In genomic region chr1:182282091-182283075, GRCm38 (mm10) we compare ENCODE assay signal across 8 mouse cellular contexts. TPM values are rescaled to one million over a fixed set of nuclear protein-coding genes. Genes with fewer than 3 reads are reported as not detected.
A peak's percentile ranks its signal among the peaks of the same experiment; 100 is the strongest.
DNase-seq lines count a peak whose midpoint lies in the region; ATAC-seq and TF ChIP-seq lines count a peak whose summit lies in the region.

Gene Degs1 (minus strand): TSS chr1:182282804.

- H3K4me1 ChIP-seq in embryonic facial prominence, embryonic 13.5 days: peaks cover 27% of the 10 kb centered on the region
- peaks cover 14% of the 10 kb centered on the region for H3K4me1 ChIP-seq in kidney, adult 2 months (ENCODE audit: control insufficient read depth, insufficient read depth, low read length)
- peaks cover 17% of the 10 kb centered on the region for H3K4me1 ChIP-seq in limb, embryonic 12.5 days (replicated peaks)
- peaks cover 27% of the 10 kb centered on the region for H3K4me1 ChIP-seq in midbrain, embryonic 15.5 days
- peaks cover 10% of the 10 kb centered on the region; the same call in 1 of the 2 replicates for H3K4me1 ChIP-seq in spleen, adult 2 months (ENCODE audit: control insufficient read depth, insufficient read depth, insufficient read length)

- DNase-seq in 3134 (ENCODE audit: extremely low read depth, insufficient read length, low spot score): peak; percentile 100
- DNase-seq in adrenal gland, postnatal 36 days: peak; percentile 97
- peak; percentile 97 to 99 for DNase-seq in heart, adult 18-20 months
- peak; percentile 98 for DNase-seq in kidney, adult 2 months
- DNase-seq in spleen, adult 2 months (ENCODE audit: low read depth in 1 of 2, low spot score in 2 of 2): peak; percentile 70 to 93

- H3K4me2 ChIP-seq in embryonic facial prominence, embryonic 13.5 days: peak within 1 kb of the TSS; percentile 84
- H3K4me2 ChIP-seq in limb, embryonic 12.5 days: peak within 1 kb of the TSS; percentile 78
- peak within 1 kb of the TSS; percentile 71 for H3K4me2 ChIP-seq in midbrain, embryonic 15.5 days

- WGBS in embryonic facial prominence, embryonic 13.5 days: under 1% methylated on average over 92 of the region's 94 CpGs
- WGBS in kidney, adult 2 months: under 1% methylated on average over 93 of the region's 94 CpGs
- WGBS in limb, embryonic 12.5 days: under 1% methylated on average over 94 of the region's 94 CpGs
- under 1% methylated on average over 82 of the region's 94 CpGs for WGBS in midbrain, embryonic 15.5 days
- WGBS in spleen, adult 2 months: under 1% methylated on average over 84 of the region's 94 CpGs

- H3K4me3 ChIP-seq in embryonic facial prominence, embryonic 13.5 days: peak within 1 kb of the TSS; percentile 87
- H3K4me3 ChIP-seq in kidney, adult 2 months (ENCODE audit: insufficient read depth, low read depth, low read length): peak within 1 kb of the TSS; percentile 83
- peak within 1 kb of the TSS; percentile 74 for H3K4me3 ChIP-seq in limb, embryonic 12.5 days (replicated peaks)
- peak within 1 kb of the TSS; percentile 70 for H3K4me3 ChIP-seq in midbrain, embryonic 15.5 days
- peak within 1 kb of the TSS; percentile 96 for H3K4me3 ChIP-seq in spleen, adult 2 months (ENCODE audit: extremely low read depth, insufficient read depth, insufficient read length)

- peak within 1 kb of the TSS; percentile 93 for H3K9ac ChIP-seq in embryonic facial prominence, embryonic 13.5 days
- H3K9ac ChIP-seq in limb, embryonic 12.5 days (replicated peaks): peak within 1 kb of the TSS; percentile 87
- peak within 1 kb of the TSS; percentile 71 for H3K9ac ChIP-seq in midbrain, embryonic 15.5 days

- no peaks in the 10 kb centered on the region for H3K27me3 ChIP-seq in embryonic facial prominence, embryonic 13.5 days
- H3K27me3 ChIP-seq in kidney, adult 2 months (replicated peaks; ENCODE audit: control insufficient read depth, insufficient read depth, low read length): no peaks in the 10 kb centered on the region
- H3K27me3 ChIP-seq in limb, embryonic 12.5 days: no peaks in the 10 kb centered on the region
- H3K27me3 ChIP-seq in midbrain, embryonic 15.5 days (replicated peaks): no peaks in the 10 kb centered on the region
- no peaks in the 10 kb centered on the region for H3K27me3 ChIP-seq in spleen, adult 2 months (ENCODE audit: control insufficient read depth, insufficient read depth, low read length)

- no peaks in the 10 kb centered on the region for H3K9me3 ChIP-seq in embryonic facial prominence, embryonic 13.5 days
- no peaks in the 10 kb centered on the region for H3K9me3 ChIP-seq in limb, embryonic 12.5 days
- no peaks in the 10 kb centered on the region for H3K9me3 ChIP-seq in midbrain, embryonic 15.5 days

- TF ChIP-seq CTCF in kidney, adult 2 months (conservative IDR thresholded peaks at IDR 0.05; ENCODE audit: insufficient read depth, insufficient read length, low read depth, low read length): no peak
- TF ChIP-seq CTCF in spleen, adult 2 months (IDR thresholded peaks at IDR 0.05; ENCODE audit: extremely low read depth, insufficient read depth, insufficient read length, insufficient replicate concordance): no peak

- H3K27ac ChIP-seq in embryonic facial prominence, embryonic 13.5 days: peak within 1 kb of the TSS; percentile 87
- H3K27ac ChIP-seq in kidney, adult 2 months (ENCODE audit: insufficient read depth, low read depth, low read length): peak within 1 kb of the TSS; percentile 88
- peak within 1 kb of the TSS; percentile 93 for H3K27ac ChIP-seq in limb, embryonic 12.5 days
- peak within 1 kb of the TSS; percentile 77 for H3K27ac ChIP-seq in midbrain, embryonic 15.5 days
- H3K27ac ChIP-seq in spleen, adult 2 months (ENCODE audit: insufficient read depth, low read length): peak within 1 kb of the TSS; percentile 92

- H3K36me3 ChIP-seq in embryonic facial prominence, embryonic 13.5 days: peaks cover 20% of the 10 kb centered on the region
- H3K36me3 ChIP-seq in kidney, adult 2 months (ENCODE audit: control insufficient read depth, insufficient read depth, low read length): no peaks in the 10 kb centered on the region; the same call in 1 of the 2 replicates
- H3K36me3 ChIP-seq in limb, embryonic 12.5 days: peaks cover 21% of the 10 kb centered on the region
- H3K36me3 ChIP-seq in midbrain, embryonic 15.5 days (replicated peaks): 0 out of 2 replicates have a peak, but pooled peaks cover 4% of the 10 kb centered on the region
- H3K36me3 ChIP-seq in spleen, adult 2 months (ENCODE audit: control insufficient read depth, insufficient read depth, low read length): peaks cover 15% of the 10 kb centered on the region

- TF ChIP-seq POLR2A in kidney, adult 2 months (IDR thresholded peaks at IDR 0.05; ENCODE audit: low read depth, low read length): peak; percentile 94
- TF ChIP-seq POLR2A in spleen, adult 2 months (IDR thresholded peaks at IDR 0.05; ENCODE audit: low read depth, low read length): peak; percentile 83

- peak; percentile 87 for ATAC-seq in embryonic facial prominence, embryonic 13.5 days (ENCODE audit: insufficient number of reproducible peaks, insufficient read depth, low FRiP score, low TSS enrichment, low read depth)
- peak; percentile 92 for ATAC-seq in limb, embryonic 12.5 days (ENCODE audit: insufficient number of reproducible peaks, insufficient read depth, low FRiP score, low TSS enrichment, low read depth)
- peak; percentile 94 for ATAC-seq in midbrain, embryonic 15.5 days (replicated peaks)

RNA-seq across cellular contexts. Expression of gene Degs1, which starts in this region (rescaled TPM):
- total RNA-seq in adrenal gland, postnatal 36 days (2021): 10 to 100 TPM; 85.6 to 95.6 TPM
- 100 and 107 TPM in 2 replicates for polyA plus RNA-seq in embryonic facial prominence, embryonic 13.5 days (2015; fragmentation: Nextera tagmentation; extraction: Ambion mirVana)
- total RNA-seq in heart, adult 18-20 months (2021): 10 to 100 TPM; 59.4 to 62.4 TPM
- polyA plus RNA-seq in kidney, adult 2 months (2012; rRNA removed): 137 and 158 TPM in 2 replicates
- 67.5 and 70.2 TPM in 2 replicates for polyA plus RNA-seq in limb, embryonic 12.5 days (2016; fragmentation: Nextera tagmentation; extraction: Ambion mirVana)
- polyA plus RNA-seq in midbrain, embryonic 15.5 days (2015; fragmentation: Nextera tagmentation; extraction: Ambion mirVana): 68.7 and 69.8 TPM in 2 replicates
- polyA plus RNA-seq in spleen, adult 2 months (2012; rRNA removed): 29.1 and 34.6 TPM in 2 replicates

Comparison
In these comparisons a context has a peak if more than half of its experiments do, and no peak if none do; other contexts are left out.
1. Peak in every context shown above with its lines: DNase-seq, ATAC-seq, H3K4me3 ChIP-seq and H3K27ac ChIP-seq.